Mouse (Mus musculus) gastrocnemius, postnatal 25 days (tissue): ENCODE measurements around the gene Mdp1. TPM values are rescaled to one million over a fixed set of nuclear protein-coding genes. Genes with fewer than 3 reads are reported as not detected.

Experiments used
- DNase-seq: peaks from one replicate; pipeline ENCODE4 v3.0.0; 2022
- long read RNA-seq, 2 experiments: library from polyadenylated mRNA; stranded (forward); transcript quantifications; one replicate each; pipeline ENCODE4 v2.0.0; 2021
- total RNA-seq, 2 experiments: library from RNA; stranded (reverse); gene quantifications; 1 replicate in 1 of 2; 2 replicates in 1 of 2; pipeline ENCODE4 v1.2.3; 2021

Mdp1 gene
- total RNA-seq, result 10 to 100 TPM; 15.0 to 17.3 TPM
- long read RNA-seq, experiment 1, transcript Mdp1-201 (6 exons, 1,733 nt), result major isoform, 36 of 50 reads
- long read RNA-seq, experiment 1, transcript Mdp1-202 (5 exons, 1,730 nt), result minor isoform, 10 of 50 reads
- long read RNA-seq, experiment 1, partial matches to known transcripts, result 1 of 50 reads
- long read RNA-seq, experiment 1, other reads (novel, unspliced or antisense), result 3 of 50 reads
- long read RNA-seq, experiment 2, transcript Mdp1-201 (6 exons, 1,733 nt), result major isoform, 29 of 38 reads
- long read RNA-seq, experiment 2, transcript Mdp1-202 (5 exons, 1,730 nt), result minor isoform, 5 of 38 reads
- long read RNA-seq, experiment 2, partial matches to known transcripts, result 1 of 38 reads
- long read RNA-seq, experiment 2, other reads (novel, unspliced or antisense), result 3 of 38 reads

GRCm38 (mm10) chr14:55659960-55660573 lies at the start of gene Mdp1:
TSS of gene Mdp1 (minus strand) at chr14:55660508.
- DNase-seq, result peak; percentile 65

GRCm38 (mm10) chr14:55709509-55709908 lies 49.2 kb upstream of the Mdp1 start:
- DNase-seq, result no peak

- DNase-seq, result no peak
Measured at GRCm38 (mm10) chr14:55707397-55707796, 47.1 kb upstream of the Mdp1 start.

- no peak for DNase-seq
Measured at GRCm38 (mm10) chr14:55706051-55706600, 45.8 kb upstream of the Mdp1 start.

GRCm38 (mm10) chr14:55702761-55703160 lies 42.5 kb upstream of the Mdp1 start:
- DNase-seq, result no peak

GRCm38 (mm10) chr14:55701131-55701530 lies 40.8 kb upstream of the Mdp1 start:
- no peak for DNase-seq

GRCm38 (mm10) chr14:55697226-55697625 lies 36.9 kb upstream of the Mdp1 start:
- DNase-seq, result no peak

- DNase-seq, result no peak
Measured at GRCm38 (mm10) chr14:55689433-55689832, 29.1 kb upstream of the Mdp1 start.

GRCm38 (mm10) chr14:55682118-55682493 lies 21.8 kb upstream of the Mdp1 start:
- no peak for DNase-seq

GRCm38 (mm10) chr14:55681160-55682117 lies 21.1 kb upstream of the Mdp1 start, which contains the start of gene Tinf2:
TSS of gene Tinf2 (minus strand) at chr14:55681820.
- DNase-seq, result peak; percentile 89

GRCm38 (mm10) chr14:55677615-55678014 lies 17.3 kb upstream of the Mdp1 start:
- no peak for DNase-seq

- no peak for DNase-seq
Measured at GRCm38 (mm10) chr14:55672741-55673060, 12.4 kb upstream of the Mdp1 start.

GRCm38 (mm10) chr14:55671833-55672740 lies 11.8 kb upstream of the Mdp1 start, which contains the start of the genes Gmpr2 and Nedd8:
TSS of gene Gmpr2 (plus strand) at chr14:55671941.
TSS of gene Nedd8 (minus strand) at chr14:55672124.
- DNase-seq, result peak; percentile 91

GRCm38 (mm10) chr14:55671486-55671832 lies 11.2 kb upstream of the Mdp1 start:
- no peak for DNase-seq

- DNase-seq, result no peak
Measured at GRCm38 (mm10) chr14:55660636-55661035, 328 bp upstream of the Mdp1 start.

GRCm38 (mm10) chr14:55658011-55658410 lies 2.3 kb downstream of the Mdp1 start:
- DNase-seq, result no peak

- no peak for DNase-seq
Measured at GRCm38 (mm10) chr14:55656935-55657334, 3.4 kb downstream of the Mdp1 start.

GRCm38 (mm10) chr14:55651528-55651927 lies 8.8 kb downstream of the Mdp1 start:
- DNase-seq, result no peak

GRCm38 (mm10) chr14:55649884-55650283 lies 10.4 kb downstream of the Mdp1 start, which contains the start of gene Tssk4:
TSS of gene Tssk4 (plus strand) at chr14:55650184.
- no peak for DNase-seq

- DNase-seq, result no peak
Measured at GRCm38 (mm10) chr14:55644261-55644888, 15.9 kb downstream of the Mdp1 start.
